Mouse (Mus musculus): ENCODE measurements around the gene Med15. TPM values are rescaled to one million over a fixed set of nuclear protein-coding genes. Genes with fewer than 3 reads are reported as not detected.

The Med15 gene
- polyA plus RNA-seq, 1 experiment from 2014 or later = 31.6 TPM

GRCm38 (mm10) chr16:17604941-17605340, 127.8 kb downstream of the Med15 start:
- H3K4me3 ChIP-seq (ENCODE audit: low read depth, low read length) = no peak overlapping the region
- H3K9ac ChIP-seq (ENCODE audit: low read depth, low read length) = no peak overlapping the region
- no peak overlapping the region for H3K4me2 ChIP-seq
- no peak for ATAC-seq (replicated peaks; ENCODE audit: insufficient number of reproducible peaks, low FRiP score, low TSS enrichment)
- no peaks in the 10 kb centered on the region for H3K4me1 ChIP-seq (ENCODE audit: control insufficient read depth, insufficient read depth, low read length)
- 65% methylated on average over 4 of the region's 4 CpGs for WGBS (ENCODE audit: insufficient replicate concordance)
- no peaks in the 10 kb centered on the region for H3K36me3 ChIP-seq (ENCODE audit: control insufficient read depth, insufficient read depth, low read length)
- no peaks in the 10 kb centered on the region for H3K27me3 ChIP-seq (ENCODE audit: control insufficient read depth, insufficient read depth, low read length)
- no peaks in the 10 kb centered on the region for H3K9me3 ChIP-seq (replicated peaks; ENCODE audit: control insufficient read depth, low read length)
- no peak overlapping the region for H3K27ac ChIP-seq (ENCODE audit: low read depth, low read length)

Other genes starting within 250 kb of the Med15 start
- gene Aifm3, start 243.3 kb downstream of the Med15 start, polyA plus RNA-seq (2014; fragmentation: Nextera tagmentation; extraction: Ambion mirVana) = 0.54 and 0.68 TPM in 2 replicates
- 46.6 and 47.4 TPM in 2 replicates for gene Lztr1, start 224.2 kb downstream of the Med15 start, polyA plus RNA-seq (2014; fragmentation: Nextera tagmentation; extraction: Ambion mirVana)
- gene Thap7, start 201.8 kb downstream of the Med15 start, polyA plus RNA-seq (2014; fragmentation: Nextera tagmentation; extraction: Ambion mirVana) = 31.4 and 34.0 TPM in 2 replicates
- not detected in 2 replicates for gene Lrrc74b, start 171.6 kb downstream of the Med15 start, polyA plus RNA-seq (2014; fragmentation: Nextera tagmentation; extraction: Ambion mirVana)
- gene P2rx6, start 171.0 kb downstream of the Med15 start, polyA plus RNA-seq (2014; fragmentation: Nextera tagmentation; extraction: Ambion mirVana) = 0.51 and 0.70 TPM in 2 replicates
- gene Slc7a4, start 149.7 kb downstream of the Med15 start, polyA plus RNA-seq (2014; fragmentation: Nextera tagmentation; extraction: Ambion mirVana) = 5.4 and 6.2 TPM in 2 replicates
- gene Smpd4, start 113.5 kb downstream of the Med15 start, polyA plus RNA-seq (2014; fragmentation: Nextera tagmentation; extraction: Ambion mirVana) = 34.9 and 37.7 TPM in 2 replicates
- 3.7 and 5.3 TPM in 2 replicates for gene Ccdc74a, start 86.4 kb downstream of the Med15 start, polyA plus RNA-seq (2014; fragmentation: Nextera tagmentation; extraction: Ambion mirVana)
- gene Klhl22, start 26.7 kb upstream of the Med15 start, polyA plus RNA-seq (2014; fragmentation: Nextera tagmentation; extraction: Ambion mirVana) = 43.2 and 44.1 TPM in 2 replicates
- 7.2 and 9.6 TPM in 2 replicates for gene Scarf2, start 64.4 kb upstream of the Med15 start, polyA plus RNA-seq (2014; fragmentation: Nextera tagmentation; extraction: Ambion mirVana)
- gene B830017H08Rik, start 100.2 kb upstream of the Med15 start, polyA plus RNA-seq (2014; fragmentation: Nextera tagmentation; extraction: Ambion mirVana) = 0.13 TPM in 1 of 2 replicates, not detected in the other
- 1.0 and 1.9 TPM in 2 replicates for gene Car15, start 105.5 kb upstream of the Med15 start, polyA plus RNA-seq (2014; fragmentation: Nextera tagmentation; extraction: Ambion mirVana)
- gene Gm20518, start 158.8 kb upstream of the Med15 start, polyA plus RNA-seq (2014; fragmentation: Nextera tagmentation; extraction: Ambion mirVana) = 0.07 and 0.17 TPM in 2 replicates
- gene Tssk1, start 161.3 kb upstream of the Med15 start, polyA plus RNA-seq (2014; fragmentation: Nextera tagmentation; extraction: Ambion mirVana) = 0.07 TPM in 1 of 2 replicates, not detected in the other
- gene Dgcr2, start 165.7 kb upstream of the Med15 start, polyA plus RNA-seq (2014; fragmentation: Nextera tagmentation; extraction: Ambion mirVana) = 44.8 and 49.9 TPM in 2 replicates
- gene Tssk2, start 165.7 kb upstream of the Med15 start, polyA plus RNA-seq (2014; fragmentation: Nextera tagmentation; extraction: Ambion mirVana) = 0.11 TPM in 1 of 2 replicates, not detected in the other
- 27.2 and 29.8 TPM in 2 replicates for gene Ess2, start 178.5 kb upstream of the Med15 start, polyA plus RNA-seq (2014; fragmentation: Nextera tagmentation; extraction: Ambion mirVana)
- not detected in 2 replicates for gene Gsc2, start 182.2 kb upstream of the Med15 start, polyA plus RNA-seq (2014; fragmentation: Nextera tagmentation; extraction: Ambion mirVana)
- gene Slc25a1, start 195.3 kb upstream of the Med15 start, polyA plus RNA-seq (2014; fragmentation: Nextera tagmentation; extraction: Ambion mirVana) = 35.9 and 39.5 TPM in 2 replicates
- not detected in 2 replicates for gene Vpreb2, start 247.5 kb upstream of the Med15 start, polyA plus RNA-seq (2014; fragmentation: Nextera tagmentation; extraction: Ambion mirVana)

Measured in heart, embryonic 11.5 days (tissue).